Mouse (Mus musculus) small intestine, adult 2 months (tissue): ENCODE results near the gene Ttc38.

Source experiments
- CTCF ChIP-seq: fragments of 200-500 bp; IDR thresholded peaks from 2 replicates; pipeline ENCODE4 v1.5.1; 2012; ENCODE audit warnings: low read depth, mild to moderate bottlenecking, control low read depth, inconsistent platforms, low read length, moderate library complexity, mixed read lengths; ENCODE audit not compliant: insufficient replicate concordance, insufficient read length; ENCODE audit errors: extremely low read depth
- POLR2A ChIP-seq: fragments of 200-500 bp; IDR thresholded peaks from 2 replicates; pipeline ENCODE4 v1.6.1; 2012; ENCODE audit warnings: low read depth, mild to moderate bottlenecking, control low read depth, inconsistent platforms, low read length, moderate library complexity

DNA sequence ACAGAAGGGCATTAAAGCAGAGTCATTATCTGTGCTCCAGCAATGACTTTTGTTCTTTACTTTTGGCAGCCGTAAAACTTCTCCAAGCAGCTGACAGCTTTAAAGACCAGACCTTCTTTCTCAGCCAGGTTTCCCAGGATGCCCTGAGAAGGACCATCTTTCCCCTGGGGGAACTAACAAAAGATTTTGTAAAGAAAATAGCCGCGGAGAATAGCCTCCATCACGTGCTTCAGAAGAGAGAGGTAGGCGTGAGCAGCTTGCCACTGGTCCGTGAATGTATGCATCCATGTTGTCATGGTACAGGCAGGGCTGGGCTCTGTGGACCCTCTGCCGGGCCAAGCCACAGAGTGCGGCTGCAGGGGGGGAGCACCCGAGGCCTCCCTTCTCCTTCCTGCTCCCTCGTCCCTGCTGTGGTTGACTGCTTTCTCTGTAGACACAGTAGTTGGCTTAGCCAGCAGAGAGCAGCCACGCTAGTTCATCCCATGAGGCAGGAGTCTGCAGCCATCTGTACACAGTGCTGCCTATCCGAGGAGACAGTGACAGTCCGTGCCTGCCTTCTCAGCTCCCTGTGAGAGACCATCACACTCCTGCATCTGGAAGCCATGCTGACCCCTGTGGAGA is 60.5 kb downstream of the Ttc38 start:
- TF ChIP-seq CTCF = no peak
- no peak for TF ChIP-seq POLR2A
